Mouse (Mus musculus): ENCODE measurements around the gene Fam19a1.

GRCm38 (mm10) chr6:96457590-96458259 is 344.8 kb downstream of the Fam19a1 start:
- no peak for TF ChIP-seq EP300 (IDR thresholded peaks at IDR 0.05; ENCODE audit: low read depth)
- no peak for TF ChIP-seq CTCF (IDR thresholded peaks at IDR 0.05; ENCODE audit: low read depth)
